Mouse (Mus musculus) kidney, adult 2 months (tissue): ENCODE results near the gene Slc5a10.

Experiments used
- CTCF ChIP-seq: fragments of 200-500 bp; conservative IDR thresholded peaks from 2 replicates; pipeline ENCODE4 v1.5.1; 2011; ENCODE audit warnings: low read depth, mild to moderate bottlenecking, control low read depth, low read length, moderate library complexity, mixed read lengths; ENCODE audit not compliant: insufficient read depth, insufficient read length
- POLR2A ChIP-seq: fragments of 200-500 bp; IDR thresholded peaks from one replicate; pipeline ENCODE4 v1.6.1; 2011; ENCODE audit warnings: low read depth, low read length, control low read depth

GRCm38 (mm10) chr11:61761584-61762407 is 41.2 kb upstream of the Slc5a10 start, which contains the start of gene Prpsap2:
- TF ChIP-seq POLR2A = peak; percentile 42
- no peak for TF ChIP-seq CTCF
